Mouse (Mus musculus): Measurements from ENCODE around the gene Brd2. TPM values are rescaled to one million over a fixed set of nuclear protein-coding genes. Genes with fewer than 3 reads are reported as not detected.

The Brd2 gene
- polyA plus RNA-seq, 1 experiment from 2014 or later = 95.9 TPM

GRCm38 (mm10) chr17:34139416-34139815, 17.0 kb upstream of the Brd2 start:
- Histone ChIP-seq H3K4me3 (ENCODE audit: low read depth, low read length) (peak overlapping the region; percentile 29), H3K27me3 (ENCODE audit: control insufficient read depth, insufficient read depth, low read length) (peaks cover 5% of the 10 kb centered on the region), H3K4me1 (ENCODE audit: control insufficient read depth, insufficient read depth, low read length) (no peaks in the 10 kb centered on the region; the same call in 1 of the 2 replicates), H3K27ac (replicated peaks; ENCODE audit: low read depth, low read length) (no peak overlapping the region), H3K4me2 (ENCODE audit: low read depth, low read length) (peak overlapping the region; percentile 60), H3K9me3 (replicated peaks; ENCODE audit: control insufficient read depth, low read length) (no peaks in the 10 kb centered on the region), H3K9ac (replicated peaks; ENCODE audit: low read length) (no peak overlapping the region; the same call in 1 of the 2 replicates), H3K36me3 (replicated peaks; ENCODE audit: control insufficient read depth, insufficient read depth, low read depth, low read length) (no peaks in the 10 kb centered on the region)
- ATAC-seq (replicated peaks; ENCODE audit: insufficient number of reproducible peaks, low FRiP score, low TSS enrichment, low read depth) (no peak), DNase-seq (ENCODE audit: low spot score) (peak; percentile 74)
- WGBS = 2% methylated on average over 16 of the region's 16 CpGs

GRCm38 (mm10) chr17:34138655-34139054, 16.2 kb upstream of the Brd2 start:
- DNase-seq (ENCODE audit: low spot score) (no peak), ATAC-seq (replicated peaks; ENCODE audit: insufficient number of reproducible peaks, low FRiP score, low TSS enrichment, low read depth) (no peak)
- Histone ChIP-seq H3K36me3 (replicated peaks; ENCODE audit: control insufficient read depth, insufficient read depth, low read depth, low read length) (no peaks in the 10 kb centered on the region), H3K27me3 (ENCODE audit: control insufficient read depth, insufficient read depth, low read length) (peaks cover 5% of the 10 kb centered on the region), H3K9me3 (replicated peaks; ENCODE audit: control insufficient read depth, low read length) (no peaks in the 10 kb centered on the region), H3K4me2 (ENCODE audit: low read depth, low read length) (no peak overlapping the region), H3K9ac (replicated peaks; ENCODE audit: low read length) (no peak overlapping the region), H3K27ac (replicated peaks; ENCODE audit: low read depth, low read length) (no peak overlapping the region), H3K4me3 (ENCODE audit: low read depth, low read length) (no peak overlapping the region), H3K4me1 (ENCODE audit: control insufficient read depth, insufficient read depth, low read length) (no peaks in the 10 kb centered on the region; the same call in 1 of the 2 replicates)
- WGBS = 78% methylated on average over 7 of the region's 7 CpGs

GRCm38 (mm10) chr17:34137601-34138000, 15.2 kb upstream of the Brd2 start:
- WGBS = 74% methylated on average over 7 of the region's 7 CpGs
- Histone ChIP-seq H3K4me2 (ENCODE audit: low read depth, low read length) (no peak overlapping the region), H3K9me3 (replicated peaks; ENCODE audit: control insufficient read depth, low read length) (no peaks in the 10 kb centered on the region), H3K4me1 (ENCODE audit: control insufficient read depth, insufficient read depth, low read length) (no peaks in the 10 kb centered on the region), H3K4me3 (ENCODE audit: low read depth, low read length) (no peak overlapping the region), H3K9ac (replicated peaks; ENCODE audit: low read length) (no peak overlapping the region), H3K36me3 (replicated peaks; ENCODE audit: control insufficient read depth, insufficient read depth, low read depth, low read length) (no peaks in the 10 kb centered on the region), H3K27ac (replicated peaks; ENCODE audit: low read depth, low read length) (no peak overlapping the region), H3K27me3 (ENCODE audit: control insufficient read depth, insufficient read depth, low read length) (peaks cover 5% of the 10 kb centered on the region)
- no peak for DNase-seq (ENCODE audit: low spot score)
- ATAC-seq (replicated peaks; ENCODE audit: insufficient number of reproducible peaks, low FRiP score, low TSS enrichment, low read depth) = no peak

GRCm38 (mm10) chr17:34135297-34136224, 13.1 kb upstream of the Brd2 start:
- no peaks in the 10 kb centered on the region for H3K9me3 ChIP-seq (replicated peaks; ENCODE audit: control insufficient read depth, low read length)
- H3K27ac ChIP-seq (replicated peaks; ENCODE audit: low read depth, low read length) = no peak overlapping the region
- ATAC-seq (replicated peaks; ENCODE audit: insufficient number of reproducible peaks, low FRiP score, low TSS enrichment, low read depth) (peak; percentile 96), DNase-seq (ENCODE audit: low spot score) (peak; percentile 99)
- no peaks in the 10 kb centered on the region for H3K36me3 ChIP-seq (replicated peaks; ENCODE audit: control insufficient read depth, insufficient read depth, low read depth, low read length)
- no peaks in the 10 kb centered on the region for H3K4me1 ChIP-seq (ENCODE audit: control insufficient read depth, insufficient read depth, low read length)
- peak overlapping the region; percentile 66 for H3K4me2 ChIP-seq (ENCODE audit: low read depth, low read length)
- WGBS = 6% methylated on average over 31 of the region's 31 CpGs
- peaks cover 5% of the 10 kb centered on the region for H3K27me3 ChIP-seq (ENCODE audit: control insufficient read depth, insufficient read depth, low read length)
- H3K9ac ChIP-seq (replicated peaks; ENCODE audit: low read length) = no peak overlapping the region
- H3K4me3 ChIP-seq (ENCODE audit: low read depth, low read length) = peak overlapping the region; percentile 28

- Histone ChIP-seq H3K9me3 (replicated peaks; ENCODE audit: control insufficient read depth, low read length) (no peaks in the 10 kb centered on the region), H3K27me3 (ENCODE audit: control insufficient read depth, insufficient read depth, low read length) (peaks cover 5% of the 10 kb centered on the region), H3K27ac (replicated peaks; ENCODE audit: low read depth, low read length) (no peak overlapping the region), H3K4me2 (ENCODE audit: low read depth, low read length) (no peak overlapping the region), H3K36me3 (replicated peaks; ENCODE audit: control insufficient read depth, insufficient read depth, low read depth, low read length) (no peaks in the 10 kb centered on the region), H3K4me1 (ENCODE audit: control insufficient read depth, insufficient read depth, low read length) (no peaks in the 10 kb centered on the region), H3K9ac (replicated peaks; ENCODE audit: low read length) (no peak overlapping the region), H3K4me3 (ENCODE audit: low read depth, low read length) (no peak overlapping the region)
- 90% methylated on average over 3 of the region's 3 CpGs for WGBS
- DNase-seq (ENCODE audit: low spot score) (no peak), ATAC-seq (replicated peaks; ENCODE audit: insufficient number of reproducible peaks, low FRiP score, low TSS enrichment, low read depth) (no peak)
Measured at GRCm38 (mm10) chr17:34134451-34134850, 12.0 kb upstream of the Brd2 start.

GRCm38 (mm10) chr17:34133289-34133688, 10.9 kb upstream of the Brd2 start:
- 81% methylated on average over 11 of the region's 11 CpGs for WGBS
- no peak for ATAC-seq (replicated peaks; ENCODE audit: insufficient number of reproducible peaks, low FRiP score, low TSS enrichment, low read depth)

GRCm38 (mm10) chr17:34131911-34132310, 9.5 kb upstream of the Brd2 start:
- Histone ChIP-seq H3K27me3 (ENCODE audit: control insufficient read depth, insufficient read depth, low read length) (no peaks in the 10 kb centered on the region), H3K4me2 (ENCODE audit: low read depth, low read length) (no peak overlapping the region), H3K4me3 (ENCODE audit: low read depth, low read length) (no peak overlapping the region), H3K4me1 (ENCODE audit: control insufficient read depth, insufficient read depth, low read length) (no peaks in the 10 kb centered on the region), H3K36me3 (replicated peaks; ENCODE audit: control insufficient read depth, insufficient read depth, low read depth, low read length) (no peaks in the 10 kb centered on the region), H3K27ac (replicated peaks; ENCODE audit: low read depth, low read length) (no peak overlapping the region), H3K9me3 (replicated peaks; ENCODE audit: control insufficient read depth, low read length) (no peaks in the 10 kb centered on the region), H3K9ac (replicated peaks; ENCODE audit: low read length) (no peak overlapping the region)
- WGBS = 70% methylated on average over 7 of the region's 7 CpGs
- DNase-seq (ENCODE audit: low spot score) = no peak
- no peak for ATAC-seq (replicated peaks; ENCODE audit: insufficient number of reproducible peaks, low FRiP score, low TSS enrichment, low read depth)

More at GRCm38 (mm10) chr17:34133289-34133688, 10.9 kb upstream of the Brd2 start:
- Histone ChIP-seq H3K9ac (replicated peaks; ENCODE audit: low read length) (no peak overlapping the region), H3K4me2 (ENCODE audit: low read depth, low read length) (no peak overlapping the region), H3K9me3 (replicated peaks; ENCODE audit: control insufficient read depth, low read length) (no peaks in the 10 kb centered on the region), H3K27me3 (ENCODE audit: control insufficient read depth, insufficient read depth, low read length) (peaks cover 3% of the 10 kb centered on the region; the same call in 1 of the 2 replicates), H3K27ac (replicated peaks; ENCODE audit: low read depth, low read length) (no peak overlapping the region), H3K4me1 (ENCODE audit: control insufficient read depth, insufficient read depth, low read length) (no peaks in the 10 kb centered on the region), H3K36me3 (replicated peaks; ENCODE audit: control insufficient read depth, insufficient read depth, low read depth, low read length) (no peaks in the 10 kb centered on the region), H3K4me3 (ENCODE audit: low read depth, low read length) (no peak overlapping the region)
- no peak for DNase-seq (ENCODE audit: low spot score)
